Mouse (Mus musculus): ENCODE data around the gene Chrd. TPM values are rescaled to one million over a fixed set of nuclear protein-coding genes. Genes with fewer than 3 reads are reported as not detected.

Chrd gene
- not detected in 2 replicates for total RNA-seq (2017)

DNA sequence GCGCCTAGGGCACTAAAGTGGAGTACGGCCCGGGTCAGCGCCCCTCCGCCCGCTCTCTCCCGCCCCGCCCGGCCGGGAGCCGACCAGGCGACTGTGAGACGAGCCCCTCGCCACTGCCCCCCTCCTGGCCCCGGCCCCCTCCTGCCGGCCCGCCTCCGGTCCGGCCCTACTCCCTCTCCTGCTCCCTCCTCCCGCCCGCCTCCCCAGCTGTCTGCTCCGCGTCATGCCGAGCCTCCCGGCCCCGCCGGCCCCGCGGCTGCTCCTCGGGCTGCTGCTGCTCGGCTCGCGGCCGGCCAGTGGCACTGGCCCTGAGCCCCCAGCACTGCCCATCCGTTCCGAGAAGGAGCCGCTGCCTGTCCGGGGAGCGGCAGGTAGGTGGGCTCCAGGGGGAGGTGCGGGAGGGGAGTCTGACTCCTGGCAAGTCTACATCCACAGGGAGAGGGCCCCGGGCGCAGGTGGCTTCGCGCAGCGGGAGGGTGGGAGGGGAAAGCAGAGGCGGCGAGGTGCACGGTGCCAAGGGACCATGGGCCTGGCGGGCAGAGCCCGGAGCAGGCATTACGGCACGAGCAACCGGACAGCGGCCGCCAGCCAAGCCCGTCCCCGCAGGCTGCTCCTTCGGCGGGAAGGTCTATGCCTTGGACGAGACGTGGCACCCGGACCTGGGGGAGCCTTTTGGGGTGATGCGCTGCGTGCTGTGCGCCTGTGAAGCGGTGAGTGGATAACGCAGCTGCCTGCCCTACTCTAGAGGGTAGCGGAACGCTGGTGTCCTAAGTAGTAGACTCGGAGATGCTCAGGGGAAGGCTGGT is at the start of gene Chrd:
TSS of gene Chrd (plus strand) at position 203 of the 806 bp plus-strand sequence.
- peak in 1 of 2 experiments; percentile 23; a peak in 2 of 4 replicates for ATAC-seq (replicated peaks in 1 of 2; ENCODE audit: insufficient read depth in 1 of 2, low FRiP score in 2 of 2, low TSS enrichment in 1 of 2, low read depth in 1 of 2, poor library complexity in 2 of 2, severe bottlenecking in 2 of 2)

DNA sequence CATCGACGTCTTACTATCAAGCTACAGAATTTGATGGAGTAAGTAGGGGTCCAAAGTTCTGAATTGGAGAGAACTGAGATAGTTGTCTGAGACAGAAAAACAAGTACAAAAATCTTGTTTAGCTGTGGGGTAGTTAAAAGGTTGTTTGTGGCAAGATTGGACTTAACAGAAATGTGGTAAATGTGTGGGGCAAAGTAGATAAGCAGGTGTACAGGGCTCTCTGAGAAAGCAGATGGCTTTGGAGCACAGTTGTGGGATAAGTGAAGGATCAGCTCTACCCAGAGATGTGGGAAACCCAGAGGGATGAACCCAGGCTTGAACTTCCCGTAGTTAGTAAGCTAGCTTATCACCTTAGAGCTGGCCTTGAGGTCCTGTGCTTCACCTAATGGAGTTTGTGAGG is 42.2 kb upstream of the Chrd start:
- ATAC-seq (replicated peaks in 1 of 2; ENCODE audit: insufficient read depth in 1 of 2, low FRiP score in 2 of 2, low TSS enrichment in 1 of 2, low read depth in 1 of 2, poor library complexity in 2 of 2, severe bottlenecking in 2 of 2) = no peak

DNA sequence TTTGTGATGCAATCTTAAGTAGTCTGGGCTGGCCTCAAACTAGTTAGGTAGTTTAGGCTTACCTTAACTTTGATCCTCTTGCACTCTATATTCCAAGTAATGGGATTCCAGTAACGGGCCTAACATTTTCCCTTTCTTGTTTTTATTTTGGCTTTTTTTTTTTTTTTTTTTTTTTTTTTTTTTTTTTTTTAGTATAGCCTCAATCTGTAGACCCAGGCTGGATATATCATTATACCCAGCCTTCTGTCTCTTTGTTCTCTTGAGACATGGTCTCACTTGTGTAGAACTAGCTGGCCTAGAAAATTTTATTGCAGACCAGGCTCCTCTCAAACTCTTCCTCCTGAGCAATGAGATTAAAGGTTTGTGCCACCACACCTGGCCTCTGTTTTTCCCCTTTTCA is 41.3 kb upstream of the Chrd start:
- no peak for ATAC-seq (replicated peaks in 1 of 2; ENCODE audit: insufficient read depth in 1 of 2, low FRiP score in 2 of 2, low TSS enrichment in 1 of 2, low read depth in 1 of 2, poor library complexity in 2 of 2, severe bottlenecking in 2 of 2)

DNA sequence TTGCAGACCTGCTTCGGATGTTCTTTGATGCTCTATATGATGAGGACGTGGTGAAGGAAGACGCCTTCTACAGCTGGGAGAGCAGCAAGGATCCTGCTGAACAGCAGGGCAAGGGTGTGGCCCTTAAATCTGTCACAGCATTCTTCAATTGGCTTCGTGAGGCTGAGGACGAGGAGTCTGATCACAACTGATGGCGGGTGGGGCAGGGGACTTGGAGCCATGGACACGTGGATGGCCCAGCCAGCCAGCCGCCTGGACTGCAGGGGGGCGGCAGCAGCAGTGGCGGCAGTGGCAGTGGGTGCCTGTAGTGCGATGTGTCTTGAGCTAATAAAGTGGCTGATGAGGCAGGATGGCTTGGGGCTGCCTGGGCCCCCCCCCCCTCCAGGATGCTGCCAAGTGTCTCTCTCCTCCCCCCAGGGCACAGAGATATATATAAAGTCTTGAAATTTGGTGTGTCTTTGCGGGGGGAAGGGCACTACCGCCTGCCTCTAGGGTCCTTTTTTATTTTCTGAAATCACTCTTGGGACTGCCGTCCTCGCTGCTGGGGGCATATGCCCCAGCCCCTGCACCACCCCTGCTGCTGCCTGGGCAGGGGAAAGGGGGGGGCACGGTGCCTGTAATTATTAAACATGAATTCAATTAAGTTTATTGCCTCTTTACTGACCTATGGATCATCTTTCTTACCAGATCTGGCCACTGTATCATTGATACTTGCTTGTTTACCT is 40.5 kb upstream of the Chrd start:
- ATAC-seq (replicated peaks in 1 of 2; ENCODE audit: insufficient read depth in 1 of 2, low FRiP score in 2 of 2, low TSS enrichment in 1 of 2, low read depth in 1 of 2, poor library complexity in 2 of 2, severe bottlenecking in 2 of 2) = no peak

DNA sequence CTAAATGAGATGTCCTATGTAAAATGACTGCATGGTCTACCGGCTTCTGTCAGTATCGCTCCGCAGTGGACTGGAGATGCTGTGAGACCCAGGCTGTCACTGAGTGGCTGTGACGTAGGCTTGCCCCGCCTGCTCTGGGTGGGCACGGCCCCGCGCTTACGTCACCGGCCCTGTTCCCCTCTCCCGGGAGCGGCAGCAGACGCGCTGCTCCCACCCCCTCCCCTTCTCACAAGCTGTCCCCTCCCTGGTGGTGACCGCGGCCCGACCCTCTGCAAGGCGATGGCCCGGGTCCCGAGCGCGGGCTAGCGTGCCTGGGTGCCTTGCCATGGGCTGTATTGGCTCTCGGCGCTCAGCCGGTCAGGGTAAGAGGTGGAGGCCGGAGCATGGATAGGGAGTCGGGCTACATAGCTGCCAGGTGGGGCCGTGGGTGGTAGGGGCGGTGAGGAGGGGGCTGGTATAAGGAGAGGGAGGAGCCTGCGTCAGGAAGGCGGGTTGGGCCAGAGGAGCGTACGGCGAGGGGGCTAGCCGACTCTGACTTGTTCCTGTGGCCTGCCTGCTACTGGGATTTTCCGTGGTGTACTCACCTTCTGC is 39.7 kb upstream of the Chrd start, which contains the start of gene Fam131a:
TSS of gene Fam131a (plus strand) at position 131 of the 591 bp plus-strand sequence.
- ATAC-seq (replicated peaks in 1 of 2; ENCODE audit: insufficient read depth in 1 of 2, low FRiP score in 2 of 2, low TSS enrichment in 1 of 2, low read depth in 1 of 2, poor library complexity in 2 of 2, severe bottlenecking in 2 of 2) = peak; percentile 83 to 90

DNA sequence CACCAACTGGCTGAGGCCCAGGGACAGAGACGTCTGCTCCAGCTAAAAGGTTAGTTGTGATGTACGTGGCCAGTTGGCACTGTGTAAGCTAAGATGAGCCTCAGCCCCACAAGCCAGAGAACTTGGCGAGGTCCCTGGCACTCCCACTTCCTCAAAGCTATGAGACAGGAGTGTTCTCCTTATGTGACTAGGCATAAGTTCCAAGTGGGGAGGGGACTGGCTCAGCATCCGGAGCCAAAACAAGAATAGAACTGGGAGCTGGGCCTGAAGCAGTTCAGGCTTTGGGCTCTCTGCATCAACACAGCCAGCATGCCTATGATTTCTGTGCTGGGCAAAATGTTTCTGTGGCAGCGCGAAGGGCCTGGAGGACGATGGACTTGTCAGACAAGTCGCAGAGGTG is 38.1 kb upstream of the Chrd start:
- peak in 1 of 2 experiments; percentile 31; a peak in 2 of 4 replicates for ATAC-seq (replicated peaks in 1 of 2; ENCODE audit: insufficient read depth in 1 of 2, low FRiP score in 2 of 2, low TSS enrichment in 1 of 2, low read depth in 1 of 2, poor library complexity in 2 of 2, severe bottlenecking in 2 of 2)

DNA sequence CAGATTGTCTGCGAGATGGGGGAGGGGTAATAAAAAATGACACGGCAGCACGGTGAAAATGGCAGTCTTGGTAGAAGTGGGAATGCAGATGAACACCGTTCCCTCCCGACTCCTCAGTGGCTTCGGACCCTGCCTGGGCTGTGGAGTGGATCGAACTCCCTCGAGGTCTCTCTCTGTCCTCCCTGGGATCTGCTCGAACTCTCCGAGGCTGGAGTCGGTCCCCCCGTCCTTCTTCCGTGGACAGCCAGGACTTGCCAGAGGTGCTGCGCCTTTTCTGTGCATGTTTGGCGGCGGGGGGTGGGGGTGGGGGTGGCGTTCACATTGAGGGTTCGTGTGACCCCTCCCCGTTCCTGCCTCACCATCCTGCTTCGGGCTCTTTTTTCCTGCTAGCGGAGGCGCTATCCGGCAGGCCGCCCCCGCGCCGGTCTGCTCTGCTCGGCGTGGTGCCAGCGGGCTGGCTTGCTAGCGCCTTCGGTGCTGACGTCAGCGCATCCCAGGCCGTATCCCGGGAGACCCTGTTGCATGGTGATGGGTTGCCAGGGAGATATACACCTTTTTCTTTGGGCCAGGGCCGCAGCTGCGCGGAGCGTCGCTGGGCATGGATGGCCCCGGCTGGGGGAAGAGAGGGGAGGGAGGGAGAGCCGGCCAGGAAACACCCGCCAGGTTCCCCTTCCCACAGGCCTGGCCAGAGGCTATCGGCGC is 37.2 kb upstream of the Chrd start:
- ATAC-seq (replicated peaks in 1 of 2; ENCODE audit: insufficient read depth in 1 of 2, low FRiP score in 2 of 2, low TSS enrichment in 1 of 2, low read depth in 1 of 2, poor library complexity in 2 of 2, severe bottlenecking in 2 of 2) = peak; percentile 47 to 52

DNA sequence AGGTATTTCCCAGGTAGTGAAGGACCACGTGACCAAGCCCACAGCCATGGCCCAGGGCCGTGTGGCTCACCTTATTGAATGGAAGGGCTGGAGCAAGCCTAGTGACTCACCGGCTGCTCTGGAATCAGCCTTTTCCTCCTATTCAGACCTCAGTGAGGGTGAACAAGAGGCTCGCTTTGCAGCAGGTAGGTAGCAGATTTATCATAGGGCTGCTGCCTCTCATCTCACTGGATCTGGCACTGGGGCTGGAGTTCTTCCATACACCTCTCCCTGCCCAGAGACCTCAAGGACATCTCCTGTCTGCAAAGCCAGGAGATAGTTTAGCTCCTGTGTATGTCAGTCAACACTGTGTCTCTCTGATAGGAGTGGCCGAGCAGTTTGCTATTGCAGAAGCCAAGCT is 33.7 kb upstream of the Chrd start:
- no peak for ATAC-seq (replicated peaks in 1 of 2; ENCODE audit: insufficient read depth in 1 of 2, low FRiP score in 2 of 2, low TSS enrichment in 1 of 2, low read depth in 1 of 2, poor library complexity in 2 of 2, severe bottlenecking in 2 of 2)

DNA sequence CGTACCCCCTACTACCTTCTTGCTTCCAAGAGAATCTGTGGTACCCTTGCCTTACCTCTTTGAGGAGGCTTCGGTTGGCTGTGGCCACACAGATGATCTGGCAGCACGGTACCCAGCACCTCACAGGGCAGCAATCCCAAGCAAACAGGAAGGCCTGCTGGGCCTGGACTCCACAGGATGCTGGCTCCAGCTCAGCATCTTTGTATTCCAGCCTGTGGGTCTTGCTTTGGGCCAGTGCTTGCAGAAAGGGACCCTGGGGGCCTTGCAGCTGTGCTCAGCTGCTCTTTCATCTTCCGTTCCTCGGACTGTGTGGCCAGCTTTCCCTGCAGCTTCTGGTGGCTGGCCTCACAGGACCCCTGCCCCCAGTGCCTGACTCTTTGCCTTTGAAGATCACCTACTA is 32.9 kb upstream of the Chrd start:
- ATAC-seq (replicated peaks in 1 of 2; ENCODE audit: insufficient read depth in 1 of 2, low FRiP score in 2 of 2, low TSS enrichment in 1 of 2, low read depth in 1 of 2, poor library complexity in 2 of 2, severe bottlenecking in 2 of 2) = no peak

DNA sequence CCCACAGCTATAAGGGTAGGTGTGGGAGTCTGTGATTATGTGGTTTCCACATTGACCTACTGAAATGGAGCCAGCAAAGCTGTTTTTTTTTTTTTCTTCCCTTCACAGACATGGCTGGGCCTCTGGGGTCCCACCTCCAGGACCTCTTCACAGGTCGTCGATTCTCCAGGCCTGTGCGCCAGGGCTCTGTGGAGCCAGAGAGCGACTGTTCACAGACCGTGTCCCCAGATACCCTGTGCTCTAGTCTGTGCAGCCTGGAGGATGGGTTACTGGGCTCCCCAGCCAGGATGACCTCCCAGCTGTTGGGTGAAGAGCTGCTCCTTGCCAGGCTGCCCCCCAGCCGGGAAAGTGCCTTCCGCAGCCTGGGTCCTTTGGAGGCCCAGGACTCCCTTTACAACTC is 31.6 kb upstream of the Chrd start:
- ATAC-seq (replicated peaks in 1 of 2; ENCODE audit: insufficient read depth in 1 of 2, low FRiP score in 2 of 2, low TSS enrichment in 1 of 2, low read depth in 1 of 2, poor library complexity in 2 of 2, severe bottlenecking in 2 of 2) = no peak

DNA sequence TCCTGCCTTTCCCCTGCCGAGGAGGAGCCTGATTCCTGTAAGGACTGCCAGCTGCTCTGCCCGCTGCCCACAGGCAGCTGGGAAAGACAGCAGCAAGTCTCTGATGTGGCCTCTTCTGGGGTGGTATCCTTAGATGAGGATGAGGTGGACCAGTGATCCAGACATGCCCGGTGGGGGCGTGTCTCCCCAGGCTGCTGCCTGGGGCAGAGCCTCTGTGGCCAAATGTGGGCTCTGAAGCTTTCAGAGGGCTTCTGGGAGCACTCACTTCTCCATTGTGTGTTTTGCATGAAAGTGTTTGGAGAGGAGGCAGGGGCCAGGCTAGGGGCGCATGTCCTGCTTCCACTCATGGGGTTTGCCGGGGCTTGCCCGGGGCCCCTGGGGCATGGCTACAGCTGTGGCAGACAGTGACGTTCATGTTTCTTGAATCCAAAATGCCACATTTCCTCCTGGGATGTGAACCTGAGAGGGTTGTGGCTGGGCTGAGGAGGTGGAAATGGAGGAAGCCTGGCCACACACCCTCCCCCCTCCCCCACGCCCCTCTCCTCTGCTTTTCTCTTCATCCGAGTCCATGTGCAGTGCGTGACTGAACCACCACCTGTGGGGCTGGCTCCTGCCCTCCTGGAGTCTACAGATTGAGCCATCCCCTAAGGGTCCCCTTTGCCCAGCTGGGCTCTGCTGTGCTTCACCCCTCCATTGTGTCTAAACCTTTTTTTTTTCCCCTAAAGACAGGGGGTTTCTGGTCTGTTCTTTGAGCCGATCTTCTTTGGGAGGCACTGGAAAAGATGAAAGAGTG is 31.0 kb upstream of the Chrd start:
- peak; percentile 19 to 35; a peak in 1 of 4 replicates for ATAC-seq (replicated peaks in 1 of 2; ENCODE audit: insufficient read depth in 1 of 2, low FRiP score in 2 of 2, low TSS enrichment in 1 of 2, low read depth in 1 of 2, poor library complexity in 2 of 2, severe bottlenecking in 2 of 2)

DNA sequence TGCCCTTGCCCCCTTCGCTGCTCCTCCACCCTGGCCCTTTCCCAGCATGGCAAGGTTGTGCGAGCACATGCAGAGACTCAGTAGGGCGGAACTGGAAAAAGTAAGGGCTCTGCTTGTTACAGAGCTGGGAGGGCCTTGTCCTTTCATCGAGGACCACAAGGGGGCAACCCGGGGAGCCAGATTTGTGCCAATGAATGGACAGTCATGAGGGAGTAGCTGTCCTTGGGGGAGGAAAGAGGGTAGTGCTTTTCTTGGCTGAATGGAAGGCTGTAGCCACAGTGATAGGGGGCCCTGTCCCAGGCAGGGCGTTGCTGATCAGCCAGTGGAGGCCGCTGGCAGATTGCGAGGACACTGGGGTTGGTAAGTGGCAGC is 30.4 kb upstream of the Chrd start:
- ATAC-seq (replicated peaks in 1 of 2; ENCODE audit: insufficient read depth in 1 of 2, low FRiP score in 2 of 2, low TSS enrichment in 1 of 2, low read depth in 1 of 2, poor library complexity in 2 of 2, severe bottlenecking in 2 of 2) = peak; percentile 68 to 74

DNA sequence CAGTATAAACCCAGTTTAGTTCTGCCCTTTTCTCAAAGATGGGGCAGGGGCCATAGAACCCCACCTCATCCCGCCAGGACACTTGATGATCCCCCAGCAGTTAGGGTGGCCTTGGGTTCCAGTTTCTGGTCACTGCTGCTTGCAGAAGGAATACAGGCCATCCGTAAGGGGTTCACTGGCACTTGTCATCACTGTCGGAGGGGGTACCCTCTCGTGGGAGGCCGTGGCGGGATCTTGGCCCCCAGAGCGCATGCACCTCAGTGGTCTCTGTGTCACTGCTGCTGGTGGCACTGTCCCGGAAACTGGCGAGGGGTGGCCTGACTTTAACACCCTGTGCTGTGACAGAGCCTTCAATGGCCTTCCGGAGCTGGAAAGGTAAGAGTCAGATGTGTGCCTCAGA is 29.9 kb upstream of the Chrd start:
- no peak for ATAC-seq (replicated peaks in 1 of 2; ENCODE audit: insufficient read depth in 1 of 2, low FRiP score in 2 of 2, low TSS enrichment in 1 of 2, low read depth in 1 of 2, poor library complexity in 2 of 2, severe bottlenecking in 2 of 2)

DNA sequence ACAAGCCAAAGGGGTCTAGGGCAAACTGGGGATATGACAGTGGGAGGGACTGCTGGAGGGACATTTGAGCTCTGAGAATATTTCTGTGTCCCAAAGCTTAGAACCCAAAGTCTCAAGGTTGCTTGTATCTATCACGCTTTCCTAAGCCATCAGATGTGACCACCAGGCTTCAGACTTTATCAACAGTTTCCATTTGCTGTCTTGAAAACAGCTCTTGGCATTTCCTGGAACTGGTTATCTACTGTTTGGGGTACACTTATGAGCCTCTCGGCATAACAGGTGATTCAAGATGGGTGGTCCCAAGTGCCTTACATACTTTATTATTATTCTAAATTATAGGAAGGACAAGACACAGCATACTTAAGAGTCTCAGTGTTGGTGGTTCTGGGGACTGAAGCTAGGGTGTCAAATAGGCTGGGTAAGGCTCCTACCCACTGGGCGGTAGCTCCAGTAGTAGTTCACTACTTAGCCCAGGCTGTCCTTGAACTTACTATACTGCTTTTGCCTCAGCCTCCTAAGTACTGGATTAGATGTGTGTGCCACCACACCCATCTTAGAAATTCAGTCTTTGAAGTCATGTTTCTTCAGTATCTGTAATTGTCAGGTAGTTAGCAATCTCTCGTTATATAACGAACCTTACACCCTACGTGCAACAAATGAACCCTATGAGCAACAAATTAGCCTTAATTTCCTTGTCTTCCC is 29.1 kb upstream of the Chrd start:
- ATAC-seq (replicated peaks in 1 of 2; ENCODE audit: insufficient read depth in 1 of 2, low FRiP score in 2 of 2, low TSS enrichment in 1 of 2, low read depth in 1 of 2, poor library complexity in 2 of 2, severe bottlenecking in 2 of 2) = no peak

DNA sequence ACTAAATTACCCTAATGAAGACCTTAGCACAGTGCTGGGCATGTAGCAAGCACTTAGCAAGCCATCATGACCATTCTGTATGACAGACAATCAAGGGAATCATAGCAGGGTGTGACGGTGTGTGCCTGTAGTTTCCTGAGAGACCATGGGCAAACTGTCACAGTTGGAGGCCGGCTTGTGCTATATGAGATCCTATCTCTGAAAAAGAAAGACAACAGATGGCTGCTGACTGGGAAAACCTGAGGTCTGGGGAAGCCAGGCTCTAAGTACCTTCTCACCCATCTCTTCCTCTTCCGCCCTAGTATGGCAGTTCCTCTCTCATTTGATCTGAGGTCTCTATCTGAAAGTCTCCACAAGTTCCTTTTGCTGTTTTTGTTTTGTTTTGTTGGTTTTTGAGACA is 27.1 kb upstream of the Chrd start:
- no peak for ATAC-seq (replicated peaks in 1 of 2; ENCODE audit: insufficient read depth in 1 of 2, low FRiP score in 2 of 2, low TSS enrichment in 1 of 2, low read depth in 1 of 2, poor library complexity in 2 of 2, severe bottlenecking in 2 of 2)

DNA sequence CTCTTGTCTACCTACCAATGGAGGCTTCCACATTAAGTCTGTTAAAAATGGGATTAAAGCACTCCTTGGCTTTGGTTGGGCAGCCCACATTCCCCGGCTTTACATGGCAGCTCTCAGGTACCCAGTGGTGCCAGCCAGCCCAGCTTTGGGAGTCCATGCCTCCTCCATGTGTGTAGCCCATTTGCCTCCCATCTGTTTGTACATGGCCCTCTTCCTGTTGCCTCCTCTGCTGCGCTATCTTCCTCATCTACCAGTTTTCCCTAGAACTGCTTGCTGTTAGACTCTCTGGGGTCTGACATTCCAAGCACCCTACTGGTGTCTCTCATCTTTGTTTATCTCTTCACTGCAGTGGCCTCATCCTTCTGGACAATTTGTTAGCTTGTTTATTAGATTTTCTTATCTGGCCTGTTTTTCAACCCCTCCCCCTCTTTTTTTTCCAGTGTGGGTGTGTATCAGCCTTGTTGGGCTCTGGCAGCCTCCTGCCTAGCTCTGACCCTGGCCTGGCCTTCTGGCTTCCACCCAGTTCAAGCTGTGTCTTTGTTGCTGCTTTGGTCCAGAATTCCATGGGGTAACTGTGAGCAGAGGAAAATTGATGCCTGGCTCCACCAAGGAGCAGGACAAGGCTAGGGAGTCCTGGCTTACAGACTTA is 26.4 kb upstream of the Chrd start:
- no peak for ATAC-seq (replicated peaks in 1 of 2; ENCODE audit: insufficient read depth in 1 of 2, low FRiP score in 2 of 2, low TSS enrichment in 1 of 2, low read depth in 1 of 2, poor library complexity in 2 of 2, severe bottlenecking in 2 of 2)
